Mouse (Mus musculus) liver, embryonic 14.5 days (tissue): ENCODE results near the gene Casp14.

Experiments
- CTCF ChIP-seq: IDR thresholded peaks from 2 replicates; pipeline ENCODE4 v1.5.1; 2016; ENCODE audit warnings: antibody characterized with exemption, low read depth, control low read depth
- EP300 ChIP-seq: IDR thresholded peaks from 2 replicates; pipeline ENCODE4 v1.6.1; 2016; ENCODE audit warnings: antibody characterized with exemption, low read depth

DNA sequence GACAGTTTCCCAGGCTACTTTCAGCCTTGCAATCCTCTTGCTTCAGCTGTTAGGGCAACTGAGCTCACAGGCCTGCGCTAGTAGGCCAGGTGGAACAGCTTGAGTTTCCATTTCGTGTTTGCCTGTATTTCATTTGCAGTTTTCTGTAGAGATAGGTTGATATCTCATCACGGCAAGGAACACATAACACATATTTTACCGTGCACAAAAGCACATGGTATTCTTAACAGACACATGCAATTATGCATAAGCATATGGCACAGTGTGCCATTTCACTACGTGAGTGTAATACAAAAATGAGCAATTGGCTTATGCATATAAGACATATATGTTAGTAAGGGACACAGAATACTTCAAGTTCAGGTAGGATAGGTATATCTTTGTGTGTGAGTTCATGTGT lies 9.8 kb upstream of the Casp14 start:
- TF ChIP-seq CTCF (no peak), EP300 (no peak)
